Mouse (Mus musculus) right cerebral cortex, postnatal 14 days (tissue): ENCODE measurements around the gene Trak1.
A peak's percentile ranks its signal among the peaks of the same experiment; 100 is the strongest.

Source experiments
- DNase-seq: peaks from one replicate; pipeline ENCODE4 v3.0.0; 2022

The Trak1 gene

DNA sequence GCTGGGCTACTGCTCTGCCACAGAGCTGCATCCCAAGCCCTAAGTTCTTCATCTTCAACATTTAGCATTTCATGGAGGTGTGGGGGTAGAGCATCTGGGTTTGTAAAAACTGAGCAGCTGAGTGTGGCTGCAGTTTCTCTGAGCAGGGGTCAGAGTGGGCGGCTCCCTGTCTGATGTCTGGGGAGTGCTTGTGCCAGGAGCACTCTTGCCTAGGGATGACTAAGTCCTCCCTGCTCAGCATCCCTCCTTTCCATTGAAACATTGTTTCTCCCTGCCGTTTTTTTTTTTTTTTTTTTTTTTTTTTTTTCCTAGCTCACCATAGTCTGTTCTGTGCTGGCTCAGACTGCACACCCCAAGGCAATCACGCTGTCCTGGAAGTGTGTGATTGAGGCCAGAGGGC is 53.3 kb downstream of the Trak1 start:
- DNase-seq: no peak

DNA sequence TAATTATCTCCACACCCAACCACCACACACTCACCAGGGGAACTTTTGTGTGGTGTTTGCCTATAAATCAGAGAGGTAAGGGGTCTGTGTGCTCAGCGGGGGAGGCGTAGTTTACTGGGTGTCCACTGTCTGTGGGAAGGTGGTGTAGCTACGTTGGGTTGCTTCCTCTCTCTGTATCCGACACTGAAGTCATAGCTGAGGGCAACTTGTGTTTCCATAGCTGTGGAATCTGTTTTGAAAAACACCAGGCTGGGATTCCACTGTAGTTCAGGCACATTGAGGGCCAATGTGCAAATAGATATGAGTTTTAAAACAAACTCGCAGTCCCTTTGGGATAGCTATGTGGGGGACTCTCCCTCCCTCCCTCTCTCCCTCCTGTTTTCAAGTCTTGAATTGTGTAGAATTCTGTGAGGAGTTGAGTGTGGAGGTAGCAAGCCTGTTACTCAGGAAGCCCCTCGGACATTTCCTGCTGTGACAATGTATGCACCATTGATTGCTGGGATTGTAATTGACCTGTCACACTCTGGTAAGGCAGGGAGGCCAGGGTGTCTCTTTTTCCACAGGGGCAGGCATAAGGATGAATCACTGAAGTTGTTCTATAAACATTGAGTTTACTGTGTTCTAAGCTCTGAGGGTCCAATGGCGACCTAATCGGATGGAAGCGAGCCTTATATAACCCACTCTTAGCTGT is 54.2 kb downstream of the Trak1 start:
- no peak for DNase-seq

DNA sequence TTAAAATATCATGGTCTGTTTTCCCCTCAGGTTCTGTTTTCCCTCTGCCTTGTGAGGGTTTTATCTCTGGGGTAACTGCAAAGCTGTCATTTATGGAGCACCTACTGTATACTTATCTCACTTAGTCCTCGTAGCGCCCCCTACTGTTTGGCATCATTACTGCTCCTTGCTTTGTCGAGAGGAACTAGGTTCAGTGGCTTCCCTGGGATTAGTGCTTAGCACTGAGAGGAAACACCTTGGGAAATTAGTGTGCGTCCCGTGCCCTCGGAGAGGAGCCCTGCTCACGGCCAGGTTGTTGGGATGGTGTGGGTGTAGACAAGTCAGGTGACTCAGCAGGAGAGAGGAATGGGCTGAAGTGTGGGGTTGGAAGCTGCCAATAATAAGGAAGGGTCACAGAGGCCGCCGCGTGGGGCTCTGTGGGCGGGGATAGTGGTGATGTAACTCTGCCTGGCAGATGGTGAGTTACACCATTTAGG is 54.9 kb downstream of the Trak1 start:
- no peak for DNase-seq

DNA sequence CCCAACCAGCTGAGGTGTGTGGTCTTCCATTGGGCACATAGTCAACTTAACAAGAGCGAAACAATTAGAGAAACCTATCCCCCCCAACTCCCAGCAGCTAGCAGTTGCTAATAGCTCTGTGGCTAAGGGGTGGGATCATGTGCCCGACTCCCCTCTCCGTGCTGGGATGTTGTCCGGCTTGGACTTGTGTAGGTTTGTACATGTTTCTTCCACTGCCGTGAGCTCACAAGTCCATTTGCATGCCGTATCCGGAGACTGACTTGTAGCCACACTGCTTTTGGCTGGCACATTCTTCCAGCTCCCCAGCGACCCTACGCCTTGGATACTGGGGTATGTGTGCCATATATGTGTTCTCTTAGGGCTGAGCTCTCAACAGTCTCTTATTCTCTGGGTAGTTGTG is 55.4 kb downstream of the Trak1 start:
- DNase-seq: no peak

DNA sequence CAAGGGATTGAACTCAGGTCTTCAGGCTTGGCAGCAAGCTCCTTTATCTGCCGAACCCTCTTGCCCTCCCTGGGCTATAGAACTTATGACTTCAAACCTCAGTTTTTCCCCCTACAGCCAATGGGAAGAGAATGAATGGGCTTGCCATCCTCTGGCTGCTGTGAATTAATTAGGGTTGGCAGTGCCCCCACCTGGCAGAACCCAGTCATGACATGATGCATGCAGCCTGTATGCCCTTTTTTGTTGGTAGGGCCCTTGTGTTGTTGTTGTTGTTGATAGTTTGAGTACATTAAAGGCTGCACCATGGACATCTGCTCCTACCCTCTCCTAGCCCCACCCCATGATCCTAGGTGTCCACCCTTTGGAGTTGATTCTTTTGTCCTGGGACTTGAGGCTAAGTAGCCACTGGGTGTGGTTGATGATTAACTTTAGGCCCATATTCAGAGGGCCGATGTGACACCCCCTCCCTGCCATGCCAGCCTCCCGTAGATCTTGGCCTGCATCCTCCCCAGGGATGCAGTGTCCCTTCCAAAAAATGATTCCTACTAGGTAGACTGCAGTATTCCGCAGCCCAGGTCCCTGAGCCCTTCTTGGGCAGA is 57.6 kb downstream of the Trak1 start:
- no peak for DNase-seq

DNA sequence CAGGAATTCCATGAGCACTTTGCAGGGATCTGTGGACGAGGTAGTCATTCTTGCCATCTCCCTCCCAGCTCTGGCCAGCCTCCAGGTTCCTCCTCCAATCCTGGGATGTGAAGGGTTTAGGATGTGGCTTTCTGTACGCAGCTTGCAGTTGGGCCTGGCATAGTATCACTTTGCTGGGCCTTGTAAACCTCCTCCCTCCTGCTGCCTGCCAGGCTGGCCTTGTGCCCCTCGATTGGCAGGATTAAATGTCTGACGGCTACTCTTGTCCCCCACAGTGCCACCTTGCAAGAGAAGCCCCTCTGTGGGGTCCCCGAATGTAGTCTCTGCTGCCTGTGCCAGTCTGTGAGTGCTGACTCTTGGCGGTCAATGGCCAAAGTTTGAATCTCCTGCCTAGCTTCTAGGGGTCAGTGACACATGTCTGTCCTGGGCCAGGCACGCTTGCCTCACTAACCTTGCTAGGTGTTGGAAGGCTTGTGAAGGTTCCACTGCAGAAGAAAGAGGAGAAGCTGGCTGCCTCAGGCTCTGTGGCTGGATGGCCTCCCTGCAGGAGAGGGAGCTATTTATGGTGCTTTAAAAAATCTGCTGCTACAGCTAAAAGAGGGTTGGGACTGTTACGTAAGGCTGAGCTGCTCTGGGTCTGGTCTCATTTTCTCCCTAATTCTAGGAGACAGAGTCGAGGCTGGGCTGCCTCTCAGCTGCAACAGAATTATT is 58.3 kb downstream of the Trak1 start:
- DNase-seq: peak; percentile 80

DNA sequence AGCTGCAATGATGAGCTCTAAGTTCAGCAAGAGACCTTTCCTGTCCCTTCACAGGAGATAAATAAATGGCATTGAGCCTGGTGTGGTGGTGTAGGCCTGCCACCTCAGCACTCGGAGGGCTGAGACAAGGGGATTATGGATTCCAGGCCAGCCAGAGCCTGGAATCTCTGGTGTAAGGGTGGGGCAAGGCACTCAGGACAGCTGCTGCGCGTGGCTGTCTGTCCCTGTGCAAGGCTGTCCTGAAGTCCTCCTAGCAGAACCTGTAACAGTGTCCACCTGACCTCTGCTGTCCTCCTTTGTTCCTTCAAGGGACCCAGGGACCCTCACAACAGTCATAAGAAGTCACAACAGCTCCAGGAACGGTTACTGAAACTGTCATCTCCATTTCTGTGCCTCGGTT is 59.8 kb downstream of the Trak1 start:
- no peak for DNase-seq

DNA sequence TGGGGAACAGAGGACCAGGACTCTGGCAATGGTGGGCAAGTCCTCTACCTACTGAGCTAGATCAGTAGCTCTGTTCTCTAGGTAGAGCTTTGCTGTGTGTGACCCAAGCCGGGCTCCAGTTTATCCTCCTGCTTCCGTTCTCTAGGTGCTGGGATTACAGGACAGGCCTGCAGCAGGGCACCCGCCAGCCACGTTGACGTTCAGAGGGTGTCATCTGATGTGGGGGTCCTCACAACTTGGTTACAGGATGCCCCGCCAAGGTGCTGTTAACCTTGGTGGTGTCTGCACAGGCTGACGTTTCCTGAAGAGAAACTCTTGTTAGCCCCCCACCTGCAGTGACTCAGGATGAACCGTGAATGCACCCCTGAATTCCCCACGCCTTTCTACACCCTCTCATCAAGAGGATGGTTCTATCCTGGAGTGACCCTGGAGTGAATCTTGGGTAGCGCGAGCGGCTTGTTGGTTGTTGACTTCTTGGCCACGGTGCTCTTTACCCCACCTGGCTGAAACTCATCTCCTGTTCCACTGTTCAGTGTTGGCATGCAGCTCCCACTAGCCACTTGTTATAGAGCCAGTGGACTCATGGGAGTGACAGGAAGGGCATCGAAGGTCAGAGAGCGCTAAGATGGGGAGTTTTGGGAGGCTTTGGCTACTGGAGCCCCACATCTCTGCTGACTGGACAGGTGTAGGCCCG is 60.4 kb downstream of the Trak1 start:
- DNase-seq: no peak

DNA sequence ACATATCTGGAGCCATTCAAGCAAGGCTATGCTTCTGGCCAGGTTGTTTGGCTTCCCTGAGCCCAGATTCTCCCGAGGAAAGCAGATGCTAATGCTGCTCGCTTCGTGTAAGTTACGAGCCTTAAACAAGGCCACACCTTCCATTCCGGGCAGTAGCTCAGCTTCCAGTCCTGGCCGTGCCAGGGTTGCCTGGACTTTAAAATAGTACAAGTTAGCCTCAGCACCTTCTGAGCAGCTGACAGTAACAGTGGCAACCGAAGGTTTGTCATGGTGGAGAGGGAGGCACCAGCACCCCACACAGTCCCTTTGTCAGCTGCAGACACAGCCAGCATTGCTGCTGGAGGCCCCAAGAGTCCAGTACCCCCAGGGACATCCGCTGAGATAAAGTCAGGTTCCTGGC is 61.1 kb downstream of the Trak1 start:
- DNase-seq: no peak

DNA sequence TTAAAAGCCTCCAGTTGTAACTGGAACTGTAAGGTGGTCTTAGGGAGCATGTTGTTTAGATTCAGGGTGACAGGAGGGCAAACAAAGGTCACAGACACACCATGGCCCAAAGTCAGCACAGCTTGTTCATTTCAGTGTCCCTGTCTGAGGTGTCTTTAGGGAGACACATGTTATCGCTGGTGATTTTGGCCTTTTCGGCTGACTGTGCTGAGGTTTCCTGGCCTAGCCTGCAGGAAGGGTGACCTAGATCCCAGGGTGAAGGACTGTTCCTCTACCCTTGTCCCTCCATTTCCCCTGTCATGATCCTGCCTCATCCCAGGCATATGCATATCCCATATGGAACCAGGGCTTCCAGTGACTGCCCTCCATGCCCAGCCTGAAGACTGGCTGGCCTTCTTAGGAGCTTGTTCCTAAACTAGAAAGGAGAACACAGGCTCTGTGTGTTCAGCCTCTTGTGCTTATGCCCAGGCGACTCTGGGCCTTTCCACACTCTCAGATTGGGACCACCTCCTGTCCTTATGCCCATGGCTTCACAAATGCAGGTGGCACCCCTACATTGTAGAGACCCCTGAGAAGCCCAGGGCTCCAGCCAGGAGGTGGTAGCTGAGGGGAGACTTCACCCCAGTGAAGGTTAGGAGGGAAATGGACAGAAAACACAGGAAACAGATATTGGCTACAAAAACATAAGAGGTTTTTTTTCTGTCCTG is 62.1 kb downstream of the Trak1 start:
- no peak for DNase-seq

DNA sequence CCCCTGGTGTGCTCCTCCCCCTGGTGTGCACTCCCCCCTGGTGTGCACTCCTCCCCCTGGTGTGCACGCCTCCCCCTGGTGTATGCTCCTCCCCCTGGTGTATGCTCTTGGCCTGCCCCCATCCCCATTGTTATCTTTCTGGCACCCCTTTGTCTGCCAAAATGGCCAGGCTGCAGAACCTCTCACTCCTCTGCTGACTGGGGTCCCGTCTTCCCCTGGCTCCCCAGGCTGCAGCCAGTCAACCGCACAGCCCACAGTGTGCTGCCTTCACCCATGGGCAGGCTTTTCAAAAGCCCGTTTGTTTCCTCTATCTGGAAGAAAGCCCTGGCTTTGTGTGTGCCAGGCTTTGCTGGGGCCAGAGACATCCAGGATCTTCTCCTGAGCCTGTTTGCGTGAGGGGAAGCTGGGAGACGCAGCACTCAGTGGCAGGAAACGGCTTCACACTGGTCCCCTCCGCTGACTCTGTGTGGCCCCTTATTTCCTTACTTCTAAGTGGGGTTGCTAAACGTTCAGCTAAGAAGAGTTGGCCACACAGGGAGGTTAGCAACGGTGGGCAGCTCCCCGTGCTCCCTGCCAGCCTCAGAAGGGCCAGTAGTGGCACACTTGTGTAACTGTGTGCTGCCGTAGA is 63.1 kb downstream of the Trak1 start:
- DNase-seq: no peak

DNA sequence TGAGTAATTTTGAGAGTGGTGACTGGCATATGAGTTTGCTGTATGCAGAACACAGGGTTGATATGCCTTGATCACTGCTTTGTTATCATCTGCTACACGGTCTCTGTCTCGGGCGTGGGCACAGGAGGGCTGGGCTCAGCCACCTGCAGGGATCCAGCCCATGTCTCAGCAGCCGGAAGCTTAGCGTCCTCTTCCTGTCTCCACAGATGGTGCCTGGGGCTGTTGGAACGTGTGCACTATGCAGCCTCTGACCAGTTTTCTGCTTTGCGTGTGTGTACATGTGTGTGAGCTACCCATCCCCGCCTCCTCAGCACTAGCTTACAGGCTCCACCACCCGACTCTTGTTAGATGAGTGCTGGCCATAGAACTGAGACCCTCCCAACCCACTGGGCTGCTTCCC is 63.7 kb downstream of the Trak1 start:
- no peak for DNase-seq

DNA sequence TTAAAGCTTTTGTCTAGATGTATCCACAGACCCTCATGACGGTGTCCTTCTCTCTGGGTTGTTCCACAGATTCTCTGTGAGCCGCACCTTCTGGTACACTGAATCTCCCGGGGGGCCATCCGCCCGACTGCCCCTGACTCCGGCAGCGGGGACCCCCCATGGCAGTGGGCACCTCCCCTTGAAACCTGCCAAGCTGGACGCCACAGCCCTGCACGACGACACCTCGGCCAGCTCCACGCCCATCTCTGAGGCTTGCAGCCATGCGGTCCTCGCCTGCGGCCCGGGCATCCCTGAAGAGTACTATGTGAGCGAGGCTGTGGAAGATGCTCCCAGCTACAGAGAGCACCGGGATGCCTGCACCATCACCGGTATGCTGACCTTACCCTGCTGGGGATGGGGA is 66.6 kb downstream of the Trak1 start:
- DNase-seq: no peak

DNA sequence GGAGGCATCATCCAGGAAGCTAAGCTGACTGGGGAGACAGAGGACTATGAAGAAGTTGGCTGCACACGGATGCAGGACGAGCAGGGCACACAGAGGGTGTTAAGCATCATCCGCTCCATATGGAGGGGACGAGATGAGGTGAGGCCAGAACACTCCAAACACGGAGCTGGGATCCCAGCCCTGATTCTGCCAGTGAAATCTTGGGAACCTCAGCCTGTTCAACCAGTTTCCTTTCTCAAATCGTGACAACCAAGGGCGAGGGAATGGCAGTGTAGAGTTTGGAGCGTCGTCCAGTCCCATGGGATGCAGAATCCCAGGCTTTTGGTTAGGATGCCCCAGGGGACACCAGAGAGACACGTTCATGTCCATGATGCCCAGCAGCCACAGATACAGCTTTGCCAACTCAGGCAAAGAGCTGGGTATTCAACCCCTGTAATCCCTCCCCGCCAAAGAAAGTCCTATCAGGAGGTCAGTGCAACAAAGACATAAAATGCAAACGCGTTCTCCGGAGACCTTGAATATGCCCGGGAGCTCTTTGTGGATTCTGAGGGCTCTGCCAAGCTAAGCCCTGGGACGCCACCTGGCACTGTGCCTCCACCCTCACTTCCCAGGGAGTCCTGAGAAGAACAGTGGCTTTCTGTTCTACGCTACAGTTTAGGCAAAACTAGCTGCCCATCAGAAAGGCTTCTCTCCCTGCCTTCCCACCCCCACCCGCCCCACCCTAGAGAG is 69.0 kb downstream of the Trak1 start:
- DNase-seq: peak; percentile 74

DNA sequence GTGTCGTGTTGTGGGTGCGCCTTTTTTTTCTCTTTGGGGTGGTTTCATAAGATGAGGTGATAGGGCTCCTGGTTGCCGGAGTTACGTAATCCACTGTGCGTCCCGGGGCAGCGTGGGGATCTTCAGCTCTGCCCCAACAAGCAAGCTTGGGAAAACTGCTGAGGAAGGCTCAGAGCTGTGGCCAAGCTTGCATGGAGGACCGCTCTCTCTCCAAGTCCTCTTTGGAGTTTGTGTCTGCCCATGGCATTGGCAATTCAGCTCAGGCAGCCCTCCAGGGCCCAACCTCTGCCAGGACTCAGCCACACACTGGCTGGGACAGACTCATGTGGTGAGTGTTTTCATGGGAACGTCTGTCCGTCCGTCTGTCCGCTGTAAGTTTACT is 69.6 kb downstream of the Trak1 start:
- no peak for DNase-seq

DNA sequence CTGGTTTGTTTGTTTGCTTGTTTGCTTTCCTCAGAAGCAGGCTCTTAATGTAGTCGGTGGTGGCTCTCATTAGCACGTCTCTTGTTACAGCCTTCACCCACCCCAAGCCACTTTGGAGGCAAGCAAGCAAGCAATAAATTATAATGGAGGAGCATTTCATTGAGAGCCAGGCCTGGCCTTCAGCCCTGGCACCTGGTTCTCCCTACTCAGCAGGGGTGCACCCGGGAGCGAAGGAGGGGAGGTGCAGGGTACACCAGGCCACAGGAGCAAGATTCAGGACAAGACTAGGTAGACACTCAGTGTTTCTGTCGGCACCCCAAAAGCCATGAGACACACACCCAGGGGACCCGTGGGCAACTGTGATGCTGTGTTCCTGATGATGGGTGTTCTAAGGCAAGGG is 72.3 kb downstream of the Trak1 start:
- DNase-seq: no peak

DNA sequence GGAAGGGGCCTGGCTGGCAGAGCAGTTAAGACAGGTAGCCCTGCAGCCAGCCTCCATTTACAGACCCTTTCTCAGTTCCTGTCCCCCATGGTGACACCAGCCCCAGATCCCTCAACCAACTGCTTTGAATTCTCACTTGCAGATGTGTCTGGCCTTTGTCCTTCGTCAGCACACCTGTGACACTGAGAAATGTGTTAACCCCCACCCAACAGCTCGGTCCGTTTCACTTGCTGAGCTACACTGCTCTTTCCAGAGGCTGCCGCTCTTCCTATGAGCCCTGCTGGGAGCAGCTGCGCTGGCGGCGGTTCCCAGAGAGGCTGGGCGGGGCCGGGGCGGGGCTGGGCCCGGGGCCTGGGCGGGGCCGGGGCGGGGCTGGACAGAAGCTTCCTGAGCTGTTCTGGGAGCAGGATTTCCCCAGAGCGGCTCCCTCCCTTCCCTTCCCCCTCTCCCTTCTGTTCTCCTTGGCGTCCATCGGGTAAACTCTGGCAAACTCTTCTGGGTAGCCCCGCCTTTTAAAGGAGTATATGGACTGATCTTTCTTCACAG is 74.1 kb downstream of the Trak1 start:
- DNase-seq: peak; percentile 69

DNA sequence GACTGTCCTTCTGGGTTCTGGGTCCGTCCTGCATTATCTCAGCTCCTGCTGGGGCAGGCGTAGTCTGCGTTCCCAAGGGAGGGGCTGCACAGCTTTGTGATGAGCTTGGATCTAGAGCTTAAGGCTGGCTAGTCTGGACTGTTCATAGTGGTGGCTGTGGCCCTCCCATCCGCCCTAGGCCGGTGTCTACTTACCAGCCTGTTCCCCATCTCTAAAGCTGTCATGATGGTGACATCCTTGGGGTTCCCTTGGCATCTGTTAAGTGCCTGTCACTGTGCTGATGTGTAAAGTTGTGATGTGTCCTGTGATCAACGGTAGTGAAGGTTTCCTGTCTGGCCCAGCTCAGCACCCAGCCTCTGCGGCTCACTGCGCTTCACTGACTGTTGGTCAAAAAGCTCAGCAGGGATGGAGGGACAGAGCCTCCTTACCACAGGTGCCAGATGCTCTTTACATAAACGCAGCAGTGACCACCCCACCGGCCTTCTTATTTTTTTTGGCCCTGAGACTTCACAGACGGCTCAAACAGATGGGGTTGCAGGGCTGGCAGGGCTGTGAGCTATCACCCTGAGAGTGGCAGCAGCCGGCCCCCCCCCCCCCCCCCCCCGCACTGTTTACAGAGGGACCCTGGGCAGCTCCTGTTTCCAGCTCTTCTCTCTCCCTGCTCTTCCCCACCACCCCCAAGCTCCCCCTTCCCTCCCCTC is 74.8 kb downstream of the Trak1 start:
- no peak for DNase-seq

DNA sequence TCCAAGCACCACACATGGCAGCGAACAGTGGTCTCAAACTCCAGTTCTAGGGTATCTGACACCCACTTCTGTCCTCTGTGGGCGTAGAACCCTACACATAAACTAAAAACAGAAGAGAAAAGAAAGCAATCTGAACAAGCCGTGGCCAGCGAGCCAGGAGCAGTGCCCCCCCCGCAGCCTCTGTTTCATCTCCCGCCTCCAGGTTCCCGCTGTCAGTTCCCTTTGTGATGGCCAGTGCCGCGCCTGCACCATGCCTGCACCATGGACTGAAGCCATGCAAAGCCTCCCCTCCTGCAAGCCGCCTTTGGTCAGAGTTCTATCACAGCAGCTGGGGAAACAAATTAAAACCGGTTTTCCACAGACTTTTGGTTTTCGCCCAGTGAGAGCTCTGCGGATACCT is 75.8 kb downstream of the Trak1 start:
- DNase-seq: no peak

DNA sequence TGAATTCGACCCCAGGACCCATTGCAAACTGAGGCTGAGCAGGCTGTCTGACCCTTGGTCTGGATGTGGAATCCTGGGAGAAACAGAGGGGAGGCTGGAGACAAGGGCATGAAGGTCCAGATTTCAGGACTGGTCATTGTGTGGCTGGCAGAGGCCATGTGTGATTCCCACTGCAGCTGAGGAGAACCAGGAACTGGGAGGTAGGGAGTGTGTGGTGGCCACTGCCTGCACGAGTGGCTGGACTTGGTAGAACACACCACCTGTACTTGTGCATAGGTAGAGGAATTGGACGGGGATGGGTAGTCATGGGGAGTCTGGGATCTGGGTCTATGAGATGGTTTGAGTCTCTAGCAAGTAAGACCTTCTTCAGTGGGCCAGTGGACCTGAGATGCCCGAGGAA is 76.2 kb downstream of the Trak1 start:
- no peak for DNase-seq
